Mouse (Mus musculus): ENCODE results near the gene Qpct. TPM values are rescaled to one million over a fixed set of nuclear protein-coding genes. Genes with fewer than 3 reads are reported as not detected.
"Not testable (repeated sequence)": the region's sequence is repeated elsewhere in the genome, so short reads cannot be mapped to it uniquely, and the experiment has no call there.

Qpct gene
- polyA plus RNA-seq, 1 experiment from 2014 or later, result 12.4 TPM

GRCm38 (mm10) chr17:79077848-79078146, 26.1 kb downstream of the Qpct start:
- H3K27me3 ChIP-seq, result no peaks in the 10 kb centered on the region
- H3K27ac ChIP-seq, result no peak overlapping the region
- 91% methylated on average over 1 of the region's 1 CpGs for WGBS
- no peaks in the 10 kb centered on the region for H3K9me3 ChIP-seq
- H3K4me1 ChIP-seq (replicated peaks), result no peaks in the 10 kb centered on the region
- no peak for ATAC-seq (ENCODE audit: low FRiP score)
- no peak overlapping the region for H3K9ac ChIP-seq
- H3K36me3 ChIP-seq, result no peaks in the 10 kb centered on the region; the same call in 1 of the 2 replicates
- no peak overlapping the region for H3K4me3 ChIP-seq
- H3K4me2 ChIP-seq, result no peak overlapping the region

GRCm38 (mm10) chr17:79078248-79078647, 26.5 kb downstream of the Qpct start:
- no peak overlapping the region for H3K4me2 ChIP-seq
- no peak overlapping the region for H3K9ac ChIP-seq
- H3K4me3 ChIP-seq, result no peak overlapping the region
- H3K36me3 ChIP-seq, result no peaks in the 10 kb centered on the region; the same call in 1 of the 2 replicates
- WGBS, result 91% methylated on average over 8 of the region's 8 CpGs
- H3K27ac ChIP-seq, result no peak overlapping the region
- H3K4me1 ChIP-seq (replicated peaks), result no peaks in the 10 kb centered on the region
- H3K9me3 ChIP-seq, result no peaks in the 10 kb centered on the region
- ATAC-seq (ENCODE audit: low FRiP score), result no peak
- H3K27me3 ChIP-seq, result no peaks in the 10 kb centered on the region

- 69% methylated on average over 1 of the region's 1 CpGs for WGBS
- H3K36me3 ChIP-seq, result no peaks in the 10 kb centered on the region
- no peak overlapping the region for H3K4me3 ChIP-seq
- no peaks in the 10 kb centered on the region for H3K27me3 ChIP-seq
- no peak overlapping the region for H3K4me2 ChIP-seq
- H3K9me3 ChIP-seq, result no peaks in the 10 kb centered on the region
- no peaks in the 10 kb centered on the region for H3K4me1 ChIP-seq (replicated peaks)
- ATAC-seq (ENCODE audit: low FRiP score), result no peak
- H3K9ac ChIP-seq, result no peak overlapping the region
- no peak overlapping the region for H3K27ac ChIP-seq
Measured at GRCm38 (mm10) chr17:79091710-79092109, 40.0 kb downstream of the Qpct start.

GRCm38 (mm10) chr17:79093286-79093975, 41.7 kb downstream of the Qpct start:
- Histone ChIP-seq H3K9me3 (no peaks in the 10 kb centered on the region), H3K27me3 (no peaks in the 10 kb centered on the region), H3K36me3 (no peaks in the 10 kb centered on the region), H3K4me1 (replicated peaks) (no peaks in the 10 kb centered on the region), H3K4me3 (no peak overlapping the region), H3K9ac (no peak overlapping the region), H3K4me2 (no peak overlapping the region), H3K27ac (no peak overlapping the region)
- 83% methylated on average over 5 of the region's 5 CpGs for whole genome bisulfite sequencing
- no peak for ATAC-seq (ENCODE audit: low FRiP score)

- WGBS, result 83% methylated on average over 2 of the region's 2 CpGs
- no peak overlapping the region for H3K27ac ChIP-seq
- ATAC-seq (ENCODE audit: low FRiP score), result no peak
- no peak overlapping the region for H3K4me2 ChIP-seq
- no peaks in the 10 kb centered on the region for H3K4me1 ChIP-seq (replicated peaks)
- H3K9me3 ChIP-seq, result no peaks in the 10 kb centered on the region
- no peaks in the 10 kb centered on the region for H3K36me3 ChIP-seq
- no peak overlapping the region for H3K4me3 ChIP-seq
- H3K9ac ChIP-seq, result no peak overlapping the region
- no peaks in the 10 kb centered on the region for H3K27me3 ChIP-seq
Measured at GRCm38 (mm10) chr17:79095624-79096023, 43.9 kb downstream of the Qpct start.

GRCm38 (mm10) chr17:79099866-79100265, 48.2 kb downstream of the Qpct start:
- no peaks in the 10 kb centered on the region for H3K4me1 ChIP-seq (replicated peaks)

GRCm38 (mm10) chr17:79108238-79108637, 56.5 kb downstream of the Qpct start:
- H3K27ac ChIP-seq, result no peak overlapping the region
- H3K4me2 ChIP-seq, result no peak overlapping the region
- WGBS, result 82% methylated on average over 6 of the region's 6 CpGs
- H3K9me3 ChIP-seq, result no peaks in the 10 kb centered on the region
- no peaks in the 10 kb centered on the region for H3K36me3 ChIP-seq
- no peaks in the 10 kb centered on the region for H3K4me1 ChIP-seq (replicated peaks)
- ATAC-seq (ENCODE audit: low FRiP score), result no peak
- no peak overlapping the region for H3K9ac ChIP-seq
- no peak overlapping the region for H3K4me3 ChIP-seq
- H3K27me3 ChIP-seq, result no peaks in the 10 kb centered on the region

More at GRCm38 (mm10) chr17:79099866-79100265, 48.2 kb downstream of the Qpct start:
- Histone ChIP-seq H3K4me3 (no peak overlapping the region), H3K27me3 (no peaks in the 10 kb centered on the region), H3K9ac (no peak overlapping the region), H3K36me3 (no peaks in the 10 kb centered on the region), H3K9me3 (no peaks in the 10 kb centered on the region), H3K27ac (no peak overlapping the region), H3K4me2 (no peak overlapping the region)
- no peak for ATAC-seq (ENCODE audit: low FRiP score)
- WGBS, result 84% methylated on average over 4 of the region's 4 CpGs

- Histone ChIP-seq H3K9me3 (no peaks in the 10 kb centered on the region), H3K4me2 (no peak overlapping the region), H3K36me3 (no peaks in the 10 kb centered on the region), H3K27ac (no peak overlapping the region), H3K4me3 (no peak overlapping the region), H3K4me1 (replicated peaks) (no peaks in the 10 kb centered on the region), H3K9ac (no peak overlapping the region), H3K27me3 (no peaks in the 10 kb centered on the region)
- ATAC-seq (ENCODE audit: low FRiP score), result no peak
- WGBS, result 85% methylated on average over 9 of the region's 9 CpGs
Measured at GRCm38 (mm10) chr17:79109576-79109975, 57.9 kb downstream of the Qpct start.

- Histone ChIP-seq H3K27ac (no peak overlapping the region), H3K4me1 (replicated peaks) (no peaks in the 10 kb centered on the region), H3K27me3 (no peaks in the 10 kb centered on the region), H3K9ac (no peak overlapping the region), H3K4me2 (no peak overlapping the region), H3K36me3 (no peaks in the 10 kb centered on the region), H3K4me3 (no peak overlapping the region), H3K9me3 (no peaks in the 10 kb centered on the region)
- 21% methylated on average over 5 of the region's 5 CpGs for WGBS
- ATAC-seq (ENCODE audit: low FRiP score), result peak; percentile 77
Measured at GRCm38 (mm10) chr17:79110936-79111348, 59.2 kb downstream of the Qpct start.

GRCm38 (mm10) chr17:79115248-79115647, 63.5 kb downstream of the Qpct start:
- not testable (repeated sequence) for H3K4me3 ChIP-seq; H3K27me3 ChIP-seq; H3K27ac ChIP-seq; H3K9ac ChIP-seq; H3K4me1 ChIP-seq (replicated peaks); ATAC-seq (ENCODE audit: low FRiP score); H3K4me2 ChIP-seq; H3K9me3 ChIP-seq; H3K36me3 ChIP-seq
- 55% methylated on average over 9 of the region's 9 CpGs for WGBS

- Histone ChIP-seq H3K4me2 (no peak overlapping the region), H3K4me3 (no peak overlapping the region), H3K36me3 (no peaks in the 10 kb centered on the region), H3K4me1 (replicated peaks) (no peaks in the 10 kb centered on the region), H3K27me3 (no peaks in the 10 kb centered on the region), H3K9me3 (0 out of 2 replicates have a peak, but pooled peaks cover 5% of the 10 kb centered on the region), H3K27ac (no peak overlapping the region), H3K9ac (no peak overlapping the region)
- WGBS, result 78% methylated on average over 1 of the region's 1 CpGs
- no peak for ATAC-seq (ENCODE audit: low FRiP score)
Measured at GRCm38 (mm10) chr17:79119066-79119465, 67.4 kb downstream of the Qpct start.

GRCm38 (mm10) chr17:79120269-79120668, 68.6 kb downstream of the Qpct start:
- WGBS, result 81% methylated on average over 3 of the region's 3 CpGs
- no peak overlapping the region for H3K9ac ChIP-seq
- H3K4me1 ChIP-seq (replicated peaks), result no peaks in the 10 kb centered on the region
- 0 out of 2 replicates have a peak, but pooled peaks cover 5% of the 10 kb centered on the region for H3K9me3 ChIP-seq
- no peaks in the 10 kb centered on the region for H3K36me3 ChIP-seq
- no peak overlapping the region for H3K4me3 ChIP-seq
- no peak overlapping the region for H3K27ac ChIP-seq
- no peaks in the 10 kb centered on the region for H3K27me3 ChIP-seq
- no peak overlapping the region for H3K4me2 ChIP-seq
- ATAC-seq (ENCODE audit: low FRiP score), result no peak

- no peak for ATAC-seq (ENCODE audit: low FRiP score)
- 64% methylated on average over 8 of the region's 8 CpGs for WGBS
- Histone ChIP-seq H3K4me2 (no peak overlapping the region), H3K9ac (no peak overlapping the region), H3K4me3 (no peak overlapping the region), H3K4me1 (replicated peaks) (no peaks in the 10 kb centered on the region), H3K27ac (no peak overlapping the region), H3K36me3 (no peaks in the 10 kb centered on the region), H3K27me3 (no peaks in the 10 kb centered on the region), H3K9me3 (no peaks in the 10 kb centered on the region)
Measured at GRCm38 (mm10) chr17:79133740-79134139, 82.0 kb downstream of the Qpct start.

All from hindbrain, embryonic 13.5 days (tissue).